Mouse (Mus musculus) E14TG2a.4 (cell line): Measurements from ENCODE around the gene Pax2.

ENCODE experiments used
- CTCF ChIP-seq: conservative IDR thresholded peaks from 2 replicates; pipeline ENCODE4 v1.5.1; 2014; ENCODE audit warnings: low read length
- NANOG ChIP-seq: IDR thresholded peaks from 2 replicates; pipeline ENCODE4 v1.6.1; 2014; ENCODE audit warnings: borderline replicate concordance, low read length, mixed read lengths
- POU5F1 ChIP-seq: IDR thresholded peaks from 2 replicates; pipeline ENCODE4 v1.6.1; 2014; ENCODE audit warnings: low read length, borderline replicate concordance

GRCm38 (mm10) chr19:44753361-44753760 is 2.5 kb upstream of the Pax2 start:
- TF ChIP-seq CTCF = no peak
- no peak for TF ChIP-seq POU5F1
- TF ChIP-seq NANOG = no peak
